Mouse (Mus musculus): ENCODE data around the gene Ppp1r13l. TPM values are rescaled to one million over a fixed set of nuclear protein-coding genes. Genes with fewer than 3 reads are reported as not detected.
A peak's percentile ranks its signal among the peaks of the same experiment; 100 is the strongest.

Gene Ppp1r13l
- polyA plus RNA-seq, 1 experiment from 2014 or later: 9.6 TPM

DNA sequence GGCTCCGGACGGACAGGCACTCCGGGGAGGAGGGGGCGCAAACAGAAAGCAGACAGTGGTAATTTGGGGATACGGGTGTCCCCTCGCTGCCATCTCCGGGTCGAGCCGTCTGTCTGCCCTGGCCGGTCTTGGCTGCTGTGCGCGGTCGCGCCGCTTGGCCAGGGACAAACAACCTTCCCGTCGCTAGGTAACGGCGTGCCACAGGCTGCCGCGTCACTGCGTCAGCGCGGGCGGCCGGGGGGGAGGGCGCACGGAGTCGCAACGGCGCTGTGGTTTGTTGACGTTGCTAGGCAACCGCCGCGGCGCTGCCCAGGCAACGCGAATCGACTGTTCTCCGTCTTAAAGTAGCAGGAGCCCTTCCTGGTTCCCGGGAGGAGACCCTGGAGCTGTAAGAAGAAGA lies 39.6 kb upstream of the Ppp1r13l start:
- Histone ChIP-seq H3K4me1 (ENCODE audit: control insufficient read depth, insufficient read depth, low read length) (0 out of 2 replicates have a peak, but pooled peaks cover 3% of the 10 kb centered on the region), H3K27me3 (ENCODE audit: control insufficient read depth, insufficient read depth, low read length) (no peaks in the 10 kb centered on the region), H3K4me3 (ENCODE audit: low read depth, low read length) (peak overlapping the region; percentile 42), H3K27ac (ENCODE audit: low read length) (no peak overlapping the region), H3K9ac (replicated peaks; ENCODE audit: low read depth, low read length) (peak overlapping the region; percentile 30; the same call in 1 of the 2 replicates), H3K9me3 (ENCODE audit: control insufficient read depth, low read depth, low read length) (no peaks in the 10 kb centered on the region), H3K4me2 (replicated peaks; ENCODE audit: low read depth, low read length) (peak overlapping the region; percentile 78), H3K36me3 (ENCODE audit: control insufficient read depth, insufficient read depth, low read length) (no peaks in the 10 kb centered on the region)
- peak; percentile 93 for ATAC-seq (ENCODE audit: insufficient number of reproducible peaks, insufficient read depth, low FRiP score, low read depth)
- WGBS: under 1% methylated on average over 41 of the region's 41 CpGs

- H3K4me3 ChIP-seq (ENCODE audit: low read depth, low read length): 0 out of 2 replicates have a peak overlapping the region, but pooled peaks have one; percentile 42
- no peak overlapping the region for H3K27ac ChIP-seq (ENCODE audit: low read length)
- no peak for ATAC-seq (ENCODE audit: insufficient number of reproducible peaks, insufficient read depth, low FRiP score, low read depth)
- H3K9ac ChIP-seq (replicated peaks; ENCODE audit: low read depth, low read length): no peak overlapping the region
- H3K36me3 ChIP-seq (ENCODE audit: control insufficient read depth, insufficient read depth, low read length): no peaks in the 10 kb centered on the region
- H3K4me1 ChIP-seq (ENCODE audit: control insufficient read depth, insufficient read depth, low read length): 0 out of 2 replicates have a peak, but pooled peaks cover 3% of the 10 kb centered on the region
- no peaks in the 10 kb centered on the region for H3K9me3 ChIP-seq (ENCODE audit: control insufficient read depth, low read depth, low read length)
- WGBS: 33% methylated on average over 7 of the region's 7 CpGs
- peak overlapping the region; percentile 78 for H3K4me2 ChIP-seq (replicated peaks; ENCODE audit: low read depth, low read length)
- H3K27me3 ChIP-seq (ENCODE audit: control insufficient read depth, insufficient read depth, low read length): no peaks in the 10 kb centered on the region
Measured at GRCm38 (mm10) chr7:19320637-19321036, 38.9 kb upstream of the Ppp1r13l start.

DNA sequence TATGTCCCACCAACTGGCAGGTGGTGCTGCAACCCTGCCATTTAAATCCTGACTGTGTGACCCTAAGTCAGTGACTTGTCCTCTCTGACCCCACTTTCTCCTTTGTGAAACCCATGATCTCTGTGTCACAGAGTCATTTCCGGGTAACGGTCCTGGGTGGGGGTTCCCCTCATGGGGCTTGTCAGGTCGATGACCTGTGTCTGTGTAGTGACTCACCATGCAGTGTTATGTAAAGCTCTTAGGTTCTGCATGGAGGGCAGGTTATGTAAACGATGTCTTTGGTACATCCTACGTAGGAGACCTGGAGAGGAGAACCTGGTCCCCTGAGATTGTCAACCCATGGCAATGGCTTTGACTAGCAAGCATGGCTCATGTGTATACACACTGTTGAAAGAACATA lies 38.1 kb upstream of the Ppp1r13l start:
- Histone ChIP-seq H3K27me3 (ENCODE audit: control insufficient read depth, insufficient read depth, low read length) (no peaks in the 10 kb centered on the region), H3K27ac (ENCODE audit: low read length) (no peak overlapping the region), H3K9me3 (ENCODE audit: control insufficient read depth, low read depth, low read length) (no peaks in the 10 kb centered on the region), H3K4me1 (ENCODE audit: control insufficient read depth, insufficient read depth, low read length) (peaks cover 8% of the 10 kb centered on the region), H3K9ac (replicated peaks; ENCODE audit: low read depth, low read length) (no peak overlapping the region), H3K4me2 (replicated peaks; ENCODE audit: low read depth, low read length) (no peak overlapping the region), H3K4me3 (ENCODE audit: low read depth, low read length) (no peak overlapping the region), H3K36me3 (ENCODE audit: control insufficient read depth, insufficient read depth, low read length) (no peaks in the 10 kb centered on the region)
- ATAC-seq (ENCODE audit: insufficient number of reproducible peaks, insufficient read depth, low FRiP score, low read depth): no peak
- WGBS: 52% methylated on average over 5 of the region's 5 CpGs

DNA sequence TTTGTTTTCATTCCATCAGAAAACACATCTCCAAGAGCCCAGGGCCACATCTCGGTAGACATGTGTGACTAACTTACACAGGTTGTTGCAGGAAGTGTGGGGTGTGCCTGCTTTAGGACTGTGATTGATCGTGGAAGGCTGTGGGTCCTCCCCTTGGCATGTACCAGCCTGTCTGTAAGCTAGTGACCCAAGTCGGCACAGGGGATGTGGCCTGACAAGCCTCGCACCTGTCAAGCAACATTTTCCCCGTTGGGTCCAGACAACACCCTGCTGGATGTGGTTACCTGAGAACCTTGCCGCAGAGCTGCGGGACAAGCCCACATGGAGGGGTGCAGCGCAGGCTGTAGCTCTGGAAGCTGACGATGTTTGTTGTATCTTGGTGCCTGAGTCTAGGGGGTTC lies 37.1 kb upstream of the Ppp1r13l start:
- H3K4me3 ChIP-seq (ENCODE audit: low read depth, low read length): no peak overlapping the region
- peaks cover 15% of the 10 kb centered on the region for H3K4me1 ChIP-seq (ENCODE audit: control insufficient read depth, insufficient read depth, low read length)
- no peak for ATAC-seq (ENCODE audit: insufficient number of reproducible peaks, insufficient read depth, low FRiP score, low read depth)
- H3K4me2 ChIP-seq (replicated peaks; ENCODE audit: low read depth, low read length): no peak overlapping the region
- H3K9ac ChIP-seq (replicated peaks; ENCODE audit: low read depth, low read length): no peak overlapping the region
- WGBS: 38% methylated on average over 9 of the region's 9 CpGs
- no peaks in the 10 kb centered on the region for H3K36me3 ChIP-seq (ENCODE audit: control insufficient read depth, insufficient read depth, low read length)
- no peaks in the 10 kb centered on the region for H3K9me3 ChIP-seq (ENCODE audit: control insufficient read depth, low read depth, low read length)
- H3K27me3 ChIP-seq (ENCODE audit: control insufficient read depth, insufficient read depth, low read length): no peaks in the 10 kb centered on the region
- no peak overlapping the region for H3K27ac ChIP-seq (ENCODE audit: low read length)

DNA sequence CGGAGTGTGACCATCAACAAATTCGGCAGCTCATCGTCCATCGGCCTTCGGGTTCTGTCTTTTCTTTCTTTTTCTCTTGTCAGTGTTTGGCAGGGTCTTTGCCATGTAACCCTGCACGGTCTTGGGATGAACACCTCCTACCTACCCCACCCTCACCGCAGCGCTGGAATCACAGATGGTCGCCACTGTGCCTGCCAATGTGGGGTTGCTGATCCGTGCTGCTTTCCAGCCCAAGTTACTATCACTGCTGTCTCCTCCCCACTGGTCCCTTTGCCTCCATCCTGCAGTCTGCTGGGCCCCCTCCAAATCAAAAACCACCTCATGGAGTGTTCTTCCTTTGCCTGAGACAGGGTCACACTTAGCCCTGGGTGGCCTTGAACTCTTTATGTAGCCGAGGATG lies 35.3 kb upstream of the Ppp1r13l start:
- no peaks in the 10 kb centered on the region for H3K27me3 ChIP-seq (ENCODE audit: control insufficient read depth, insufficient read depth, low read length)
- WGBS: 82% methylated on average over 11 of the region's 11 CpGs
- no peak overlapping the region for H3K27ac ChIP-seq (ENCODE audit: low read length)
- no peaks in the 10 kb centered on the region for H3K9me3 ChIP-seq (ENCODE audit: control insufficient read depth, low read depth, low read length)
- H3K9ac ChIP-seq (replicated peaks; ENCODE audit: low read depth, low read length): no peak overlapping the region
- H3K4me3 ChIP-seq (ENCODE audit: low read depth, low read length): no peak overlapping the region
- ATAC-seq (ENCODE audit: insufficient number of reproducible peaks, insufficient read depth, low FRiP score, low read depth): no peak
- H3K36me3 ChIP-seq (ENCODE audit: control insufficient read depth, insufficient read depth, low read length): no peaks in the 10 kb centered on the region
- H3K4me1 ChIP-seq (ENCODE audit: control insufficient read depth, insufficient read depth, low read length): peaks cover 21% of the 10 kb centered on the region
- no peak overlapping the region for H3K4me2 ChIP-seq (replicated peaks; ENCODE audit: low read depth, low read length)

- Histone ChIP-seq H3K9me3 (ENCODE audit: control insufficient read depth, low read depth, low read length) (no peaks in the 10 kb centered on the region), H3K4me3 (ENCODE audit: low read depth, low read length) (no peak overlapping the region), H3K36me3 (ENCODE audit: control insufficient read depth, insufficient read depth, low read length) (no peaks in the 10 kb centered on the region), H3K27me3 (ENCODE audit: control insufficient read depth, insufficient read depth, low read length) (no peaks in the 10 kb centered on the region), H3K27ac (ENCODE audit: low read length) (no peak overlapping the region), H3K4me2 (replicated peaks; ENCODE audit: low read depth, low read length) (peak overlapping the region; percentile 68; the same call in 1 of the 2 replicates), H3K9ac (replicated peaks; ENCODE audit: low read depth, low read length) (0 out of 2 replicates have a peak overlapping the region, but pooled peaks have one; percentile 1), H3K4me1 (ENCODE audit: control insufficient read depth, insufficient read depth, low read length) (peaks cover 17% of the 10 kb centered on the region)
- 72% methylated on average over 21 of the region's 21 CpGs for WGBS
- no peak for ATAC-seq (ENCODE audit: insufficient number of reproducible peaks, insufficient read depth, low FRiP score, low read depth)
Measured at GRCm38 (mm10) chr7:19325262-19326199, 34.0 kb upstream of the Ppp1r13l start.

DNA sequence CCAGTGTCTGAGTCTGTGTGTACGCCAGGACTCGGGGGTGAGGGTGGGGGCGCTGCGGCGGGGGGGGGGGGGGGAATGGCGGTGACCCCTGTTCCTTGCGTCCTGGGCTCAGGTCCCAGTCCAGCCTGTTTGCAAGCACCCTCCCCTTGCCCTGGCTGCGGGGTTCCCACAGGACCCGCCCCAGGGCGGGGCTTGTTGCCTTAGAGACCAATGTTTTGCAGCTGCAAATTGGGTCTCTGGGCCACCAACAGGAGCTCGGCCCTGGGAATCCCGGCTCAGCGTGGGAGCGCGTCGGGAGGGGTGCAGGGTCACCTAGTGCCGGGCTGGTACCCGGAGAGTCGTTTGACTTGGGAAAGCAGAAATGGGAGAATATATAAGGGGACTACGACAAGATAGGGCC lies 33.2 kb upstream of the Ppp1r13l start:
- H3K27me3 ChIP-seq (ENCODE audit: control insufficient read depth, insufficient read depth, low read length): no peaks in the 10 kb centered on the region
- under 1% methylated on average over 17 of the region's 20 CpGs for WGBS
- peaks cover 17% of the 10 kb centered on the region for H3K4me1 ChIP-seq (ENCODE audit: control insufficient read depth, insufficient read depth, low read length)
- H3K4me3 ChIP-seq (ENCODE audit: low read depth, low read length): peak overlapping the region; percentile 32; the same call in 1 of the 2 replicates
- H3K9ac ChIP-seq (replicated peaks; ENCODE audit: low read depth, low read length): 0 out of 2 replicates have a peak overlapping the region, but pooled peaks have one; percentile 1
- H3K4me2 ChIP-seq (replicated peaks; ENCODE audit: low read depth, low read length): peak overlapping the region; percentile 68
- H3K27ac ChIP-seq (ENCODE audit: low read length): peak overlapping the region; percentile 77
- H3K9me3 ChIP-seq (ENCODE audit: control insufficient read depth, low read depth, low read length): no peaks in the 10 kb centered on the region
- peak; percentile 66; the same call in 1 of the 2 replicates for ATAC-seq (ENCODE audit: insufficient number of reproducible peaks, insufficient read depth, low FRiP score, low read depth)
- H3K36me3 ChIP-seq (ENCODE audit: control insufficient read depth, insufficient read depth, low read length): no peaks in the 10 kb centered on the region

GRCm38 (mm10) chr7:19327128-19327527 lies 32.4 kb upstream of the Ppp1r13l start:
- ATAC-seq (ENCODE audit: insufficient number of reproducible peaks, insufficient read depth, low FRiP score, low read depth): peak; percentile 70
- Histone ChIP-seq H3K4me3 (ENCODE audit: low read depth, low read length) (peak overlapping the region; percentile 32), H3K27ac (ENCODE audit: low read length) (peak overlapping the region; percentile 77), H3K4me1 (ENCODE audit: control insufficient read depth, insufficient read depth, low read length) (peaks cover 17% of the 10 kb centered on the region), H3K4me2 (replicated peaks; ENCODE audit: low read depth, low read length) (peak overlapping the region; percentile 68), H3K36me3 (ENCODE audit: control insufficient read depth, insufficient read depth, low read length) (no peaks in the 10 kb centered on the region), H3K9me3 (ENCODE audit: control insufficient read depth, low read depth, low read length) (no peaks in the 10 kb centered on the region), H3K9ac (replicated peaks; ENCODE audit: low read depth, low read length) (no peak overlapping the region; the same call in 1 of the 2 replicates), H3K27me3 (ENCODE audit: control insufficient read depth, insufficient read depth, low read length) (no peaks in the 10 kb centered on the region)
- WGBS: under 1% methylated on average over 22 of the region's 22 CpGs

All from stomach, embryonic 14.5 days (tissue).